Mouse (Mus musculus): ENCODE measurements around the gene Trim80. TPM values are rescaled to one million over a fixed set of nuclear protein-coding genes. Genes with fewer than 3 reads are reported as not detected.
"Not testable (repeated sequence)": the region's sequence is repeated elsewhere in the genome, so short reads cannot be mapped to it uniquely, and the experiment has no call there.

Gene Trim80
- polyA plus RNA-seq, 1 experiment from 2014 or later, result not detected

DNA sequence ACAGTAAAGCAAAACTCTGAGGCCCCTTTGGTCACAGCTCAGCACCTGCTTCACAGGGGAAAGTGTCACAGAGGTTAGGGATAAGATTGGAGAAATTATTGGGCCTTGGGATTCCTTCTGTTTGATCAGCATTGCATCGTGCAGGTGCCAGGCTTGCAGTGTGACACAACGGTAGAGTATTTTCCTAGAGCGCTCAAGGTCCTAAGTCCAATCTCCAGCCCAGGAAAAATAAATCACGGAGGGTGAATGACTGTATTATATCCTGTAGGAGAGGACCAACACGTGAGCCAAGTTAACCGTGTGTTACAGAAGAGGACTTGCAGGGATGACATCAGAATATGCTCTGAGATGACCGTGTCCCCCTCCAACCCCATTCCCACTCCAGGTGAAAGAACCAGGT lies 9.8 kb downstream of the Trim80 start:
- no peaks in the 10 kb centered on the region for H3K27me3 ChIP-seq (ENCODE audit: control insufficient read depth, insufficient read depth, low read length)
- H3K4me2 ChIP-seq (replicated peaks; ENCODE audit: low read depth, low read length), result no peak overlapping the region
- H3K4me1 ChIP-seq (ENCODE audit: control insufficient read depth, insufficient read depth, low read length), result peaks cover 8% of the 10 kb centered on the region; the same call in 1 of the 2 replicates
- WGBS, result 78% methylated on average over 7 of the region's 7 CpGs
- H3K9ac ChIP-seq (replicated peaks; ENCODE audit: low read depth, low read length), result no peak overlapping the region
- H3K36me3 ChIP-seq (ENCODE audit: control insufficient read depth, insufficient read depth, low read length), result no peaks in the 10 kb centered on the region
- no peak overlapping the region for H3K4me3 ChIP-seq (ENCODE audit: low read depth, low read length)
- no peak for ATAC-seq (ENCODE audit: insufficient number of reproducible peaks, insufficient read depth, low FRiP score, low read depth)
- no peak overlapping the region for H3K27ac ChIP-seq (ENCODE audit: low read length)
- H3K9me3 ChIP-seq (ENCODE audit: control insufficient read depth, low read depth, low read length), result no peaks in the 10 kb centered on the region

DNA sequence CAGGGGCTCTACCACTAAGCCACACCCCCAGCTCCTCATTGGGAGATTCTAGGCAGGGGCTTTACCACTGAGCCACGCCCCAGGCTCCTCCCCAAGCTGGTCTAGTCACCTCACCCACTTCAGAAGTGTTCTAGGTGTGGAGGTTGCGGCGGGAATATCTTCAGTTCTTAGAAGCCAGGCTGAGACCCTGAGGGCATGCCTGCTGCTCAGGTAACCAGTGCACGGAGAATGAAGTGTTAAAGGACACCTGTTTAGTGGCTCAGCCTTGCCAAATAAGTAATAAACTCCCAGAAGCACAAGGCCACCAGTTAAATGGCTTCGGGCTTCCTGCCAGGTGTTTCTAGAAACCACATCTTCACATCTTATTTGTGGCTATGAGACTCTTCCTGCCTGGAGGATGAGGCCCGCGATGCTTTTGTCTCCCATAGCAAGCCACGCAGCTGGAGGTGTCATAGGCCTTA lies 11.5 kb downstream of the Trim80 start:
- H3K4me1 ChIP-seq (ENCODE audit: control insufficient read depth, insufficient read depth, low read length), result peaks cover 4% of the 10 kb centered on the region; the same call in 1 of the 2 replicates
- no peaks in the 10 kb centered on the region for H3K9me3 ChIP-seq (ENCODE audit: control insufficient read depth, low read depth, low read length)
- H3K9ac ChIP-seq (replicated peaks; ENCODE audit: low read depth, low read length), result no peak overlapping the region
- no peak overlapping the region for H3K4me2 ChIP-seq (replicated peaks; ENCODE audit: low read depth, low read length)
- no peak overlapping the region for H3K4me3 ChIP-seq (ENCODE audit: low read depth, low read length)
- ATAC-seq (ENCODE audit: insufficient number of reproducible peaks, insufficient read depth, low FRiP score, low read depth), result no peak
- 82% methylated on average over 8 of the region's 8 CpGs for WGBS
- H3K27me3 ChIP-seq (ENCODE audit: control insufficient read depth, insufficient read depth, low read length), result no peaks in the 10 kb centered on the region
- H3K27ac ChIP-seq (ENCODE audit: low read length), result no peak overlapping the region
- H3K36me3 ChIP-seq (ENCODE audit: control insufficient read depth, insufficient read depth, low read length), result no peaks in the 10 kb centered on the region

DNA sequence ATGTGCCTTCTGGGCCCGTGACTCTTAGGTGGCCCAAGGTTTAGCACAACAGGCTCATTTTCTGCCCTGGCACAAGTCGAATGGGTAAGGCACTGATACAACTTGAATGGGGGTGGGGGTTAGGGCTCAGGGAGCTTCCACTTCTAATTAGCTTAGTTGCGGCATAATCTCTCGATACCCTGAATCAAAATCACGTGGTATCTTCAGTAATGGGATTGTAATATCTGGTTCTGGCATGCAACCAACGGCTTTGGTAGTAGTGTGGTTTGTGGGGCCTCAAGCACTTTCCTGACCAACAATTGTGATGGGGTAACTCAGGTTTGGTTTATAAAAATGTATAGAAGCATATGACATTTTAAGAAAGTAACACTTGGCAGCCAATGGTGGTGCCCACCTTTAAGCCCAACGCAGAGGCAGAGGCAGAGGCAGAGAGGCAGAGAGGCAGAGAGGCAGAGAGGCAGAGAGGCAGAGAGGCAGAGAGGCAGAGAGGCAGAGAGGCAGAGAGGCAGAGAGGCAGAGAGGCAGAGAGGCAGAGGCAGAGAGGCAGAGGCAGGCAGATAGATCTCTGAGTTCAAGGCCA lies 12.0 kb downstream of the Trim80 start:
- WGBS, result 89% methylated on average over 7 of the region's 7 CpGs
- no peak overlapping the region for H3K4me2 ChIP-seq (replicated peaks; ENCODE audit: low read depth, low read length)
- no peaks in the 10 kb centered on the region for H3K4me1 ChIP-seq (ENCODE audit: control insufficient read depth, insufficient read depth, low read length)
- no peak overlapping the region for H3K27ac ChIP-seq (ENCODE audit: low read length)
- no peaks in the 10 kb centered on the region for H3K9me3 ChIP-seq (ENCODE audit: control insufficient read depth, low read depth, low read length)
- H3K4me3 ChIP-seq (ENCODE audit: low read depth, low read length), result no peak overlapping the region
- H3K27me3 ChIP-seq (ENCODE audit: control insufficient read depth, insufficient read depth, low read length), result no peaks in the 10 kb centered on the region
- H3K9ac ChIP-seq (replicated peaks; ENCODE audit: low read depth, low read length), result no peak overlapping the region
- H3K36me3 ChIP-seq (ENCODE audit: control insufficient read depth, insufficient read depth, low read length), result no peaks in the 10 kb centered on the region
- no peak for ATAC-seq (ENCODE audit: insufficient number of reproducible peaks, insufficient read depth, low FRiP score, low read depth)

DNA sequence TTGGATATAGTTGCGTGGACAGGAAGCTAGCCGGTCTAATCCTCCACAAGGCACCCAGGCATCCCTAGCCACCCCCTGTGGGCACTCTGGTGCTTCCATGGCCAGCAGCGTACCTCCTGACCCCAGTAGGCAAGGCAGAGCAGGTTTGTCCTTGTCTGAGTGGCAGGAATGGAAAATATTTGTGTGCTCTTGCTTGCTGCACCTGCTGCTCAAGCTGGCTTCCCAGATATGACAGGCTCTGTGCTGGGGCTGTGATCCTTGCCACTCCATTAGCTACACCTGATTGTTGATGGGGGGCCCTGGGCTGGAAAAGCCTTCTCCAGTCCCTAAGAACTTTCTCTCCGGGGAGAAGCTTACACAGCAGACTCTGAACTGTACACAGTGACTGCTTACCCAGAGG lies 13.0 kb downstream of the Trim80 start:
- no peak for ATAC-seq (ENCODE audit: insufficient number of reproducible peaks, insufficient read depth, low FRiP score, low read depth)
- H3K4me2 ChIP-seq (replicated peaks; ENCODE audit: low read depth, low read length), result no peak overlapping the region
- H3K9me3 ChIP-seq (ENCODE audit: control insufficient read depth, low read depth, low read length), result no peaks in the 10 kb centered on the region
- no peak overlapping the region for H3K9ac ChIP-seq (replicated peaks; ENCODE audit: low read depth, low read length)
- H3K4me1 ChIP-seq (ENCODE audit: control insufficient read depth, insufficient read depth, low read length), result 0 out of 2 replicates have a peak, but pooled peaks cover 3% of the 10 kb centered on the region
- H3K27ac ChIP-seq (ENCODE audit: low read length), result no peak overlapping the region
- no peak overlapping the region for H3K4me3 ChIP-seq (ENCODE audit: low read depth, low read length)
- 55% methylated on average over 4 of the region's 4 CpGs for WGBS
- H3K36me3 ChIP-seq (ENCODE audit: control insufficient read depth, insufficient read depth, low read length), result no peaks in the 10 kb centered on the region
- H3K27me3 ChIP-seq (ENCODE audit: control insufficient read depth, insufficient read depth, low read length), result no peaks in the 10 kb centered on the region

DNA sequence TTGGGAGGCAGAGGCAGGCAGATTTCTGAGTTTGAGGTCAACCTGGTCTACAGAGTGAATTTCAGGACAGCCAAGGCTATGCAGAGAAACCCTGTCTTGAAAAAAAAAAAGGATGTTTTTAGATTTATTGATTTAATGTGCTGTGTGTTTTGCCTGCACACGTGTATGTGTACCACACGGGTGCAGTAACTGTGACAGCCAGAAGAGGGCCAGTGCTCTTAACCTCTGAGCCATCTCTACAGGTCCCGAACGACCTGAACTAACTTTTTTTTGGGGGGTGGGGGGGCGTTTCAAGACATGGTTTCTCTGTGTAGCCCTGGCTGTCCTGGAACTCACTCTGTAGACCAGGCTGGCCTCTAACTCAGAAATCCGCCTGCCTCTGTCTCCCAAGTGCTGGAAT lies 14.5 kb downstream of the Trim80 start:
- not testable (repeated sequence) for H3K9me3 ChIP-seq (ENCODE audit: control insufficient read depth, low read depth, low read length); H3K9ac ChIP-seq (replicated peaks; ENCODE audit: low read depth, low read length); H3K27ac ChIP-seq (ENCODE audit: low read length); H3K4me3 ChIP-seq (ENCODE audit: low read depth, low read length); H3K27me3 ChIP-seq (ENCODE audit: control insufficient read depth, insufficient read depth, low read length); ATAC-seq (ENCODE audit: insufficient number of reproducible peaks, insufficient read depth, low FRiP score, low read depth); H3K36me3 ChIP-seq (ENCODE audit: control insufficient read depth, insufficient read depth, low read length); H3K4me2 ChIP-seq (replicated peaks; ENCODE audit: low read depth, low read length); H3K4me1 ChIP-seq (ENCODE audit: control insufficient read depth, insufficient read depth, low read length)
- WGBS, result 90% methylated on average over 6 of the region's 6 CpGs

DNA sequence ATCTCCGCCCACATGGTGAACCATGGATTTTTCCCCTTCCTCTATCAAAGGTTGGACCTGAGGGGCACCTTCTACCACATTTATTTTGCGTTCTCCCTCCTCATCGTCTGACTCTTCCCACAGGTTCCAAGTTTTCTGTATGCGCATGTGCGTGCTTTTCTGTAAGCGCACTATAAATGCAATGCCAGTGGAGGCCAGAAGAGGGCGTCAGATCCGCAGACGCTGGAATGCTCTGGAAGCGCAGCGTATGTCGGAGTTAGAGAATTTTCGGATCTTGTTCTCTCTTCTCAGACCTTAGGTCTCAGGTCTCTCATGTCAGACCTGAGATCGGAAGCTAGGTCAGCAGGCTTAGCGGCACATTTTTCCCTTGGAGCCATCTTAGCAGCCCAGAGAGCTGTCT lies 15.3 kb downstream of the Trim80 start:
- no peaks in the 10 kb centered on the region for H3K9me3 ChIP-seq (ENCODE audit: control insufficient read depth, low read depth, low read length)
- H3K36me3 ChIP-seq (ENCODE audit: control insufficient read depth, insufficient read depth, low read length), result no peaks in the 10 kb centered on the region
- no peaks in the 10 kb centered on the region for H3K27me3 ChIP-seq (ENCODE audit: control insufficient read depth, insufficient read depth, low read length)
- H3K27ac ChIP-seq (ENCODE audit: low read length), result no peak overlapping the region
- 88% methylated on average over 15 of the region's 15 CpGs for WGBS
- H3K9ac ChIP-seq (replicated peaks; ENCODE audit: low read depth, low read length), result no peak overlapping the region
- no peak overlapping the region for H3K4me2 ChIP-seq (replicated peaks; ENCODE audit: low read depth, low read length)
- no peak for ATAC-seq (ENCODE audit: insufficient number of reproducible peaks, insufficient read depth, low FRiP score, low read depth)
- no peak overlapping the region for H3K4me3 ChIP-seq (ENCODE audit: low read depth, low read length)
- 0 out of 2 replicates have a peak, but pooled peaks cover 3% of the 10 kb centered on the region for H3K4me1 ChIP-seq (ENCODE audit: control insufficient read depth, insufficient read depth, low read length)

DNA sequence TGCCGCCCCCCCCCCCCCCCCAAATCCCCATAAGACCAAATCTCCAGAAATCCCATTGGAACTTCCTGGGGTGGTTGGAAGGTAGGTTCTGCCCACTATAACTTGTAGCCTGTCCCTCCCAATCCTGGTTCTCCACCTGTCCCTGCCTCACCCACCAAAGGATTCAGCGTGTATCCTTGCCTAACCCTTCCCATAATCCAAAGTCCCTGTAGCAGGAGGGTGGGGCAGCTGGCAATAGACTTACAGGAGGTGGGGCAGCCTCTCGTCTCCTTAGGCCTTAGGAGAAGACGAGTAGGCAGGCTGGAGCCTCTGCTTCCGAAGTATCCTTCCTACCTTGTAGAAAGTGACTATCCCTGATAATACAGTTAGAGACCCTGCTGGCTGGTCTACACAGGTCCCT lies 15.8 kb downstream of the Trim80 start:
- no peak overlapping the region for H3K4me3 ChIP-seq (ENCODE audit: low read depth, low read length)
- 87% methylated on average over 5 of the region's 5 CpGs for WGBS
- H3K27ac ChIP-seq (ENCODE audit: low read length), result no peak overlapping the region
- no peaks in the 10 kb centered on the region for H3K27me3 ChIP-seq (ENCODE audit: control insufficient read depth, insufficient read depth, low read length)
- no peak overlapping the region for H3K9ac ChIP-seq (replicated peaks; ENCODE audit: low read depth, low read length)
- no peaks in the 10 kb centered on the region for H3K9me3 ChIP-seq (ENCODE audit: control insufficient read depth, low read depth, low read length)
- H3K4me1 ChIP-seq (ENCODE audit: control insufficient read depth, insufficient read depth, low read length), result 0 out of 2 replicates have a peak, but pooled peaks cover 3% of the 10 kb centered on the region
- H3K4me2 ChIP-seq (replicated peaks; ENCODE audit: low read depth, low read length), result no peak overlapping the region
- no peak for ATAC-seq (ENCODE audit: insufficient number of reproducible peaks, insufficient read depth, low FRiP score, low read depth)
- H3K36me3 ChIP-seq (ENCODE audit: control insufficient read depth, insufficient read depth, low read length), result no peaks in the 10 kb centered on the region

DNA sequence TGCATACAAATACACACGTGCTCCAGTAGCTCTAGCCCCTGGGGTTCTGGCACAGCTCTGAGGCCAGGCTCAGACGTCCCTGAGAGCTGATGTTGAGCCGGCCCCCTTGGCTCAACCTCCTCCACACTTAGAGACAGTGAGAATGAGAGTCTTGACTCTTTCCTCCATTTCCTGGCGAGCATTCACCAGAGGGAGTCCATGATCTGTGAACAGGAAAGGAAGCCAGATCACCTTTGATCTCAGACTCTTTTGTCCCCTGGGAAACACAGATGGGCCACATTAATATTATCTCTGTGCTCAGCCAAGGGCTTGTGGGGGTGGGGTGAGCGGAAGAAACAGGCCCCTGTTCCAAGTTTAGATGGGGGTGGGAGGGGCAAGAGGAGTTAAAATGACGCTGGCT lies 17.1 kb downstream of the Trim80 start:
- no peak overlapping the region for H3K4me3 ChIP-seq (ENCODE audit: low read depth, low read length)
- no peak for ATAC-seq (ENCODE audit: insufficient number of reproducible peaks, insufficient read depth, low FRiP score, low read depth)
- H3K36me3 ChIP-seq (ENCODE audit: control insufficient read depth, insufficient read depth, low read length), result no peaks in the 10 kb centered on the region
- no peak overlapping the region for H3K27ac ChIP-seq (ENCODE audit: low read length)
- 25% methylated on average over 6 of the region's 6 CpGs for WGBS
- H3K9me3 ChIP-seq (ENCODE audit: control insufficient read depth, low read depth, low read length), result no peaks in the 10 kb centered on the region
- H3K4me1 ChIP-seq (ENCODE audit: control insufficient read depth, insufficient read depth, low read length), result 0 out of 2 replicates have a peak, but pooled peaks cover 3% of the 10 kb centered on the region
- no peak overlapping the region for H3K9ac ChIP-seq (replicated peaks; ENCODE audit: low read depth, low read length)
- no peaks in the 10 kb centered on the region for H3K27me3 ChIP-seq (ENCODE audit: control insufficient read depth, insufficient read depth, low read length)
- no peak overlapping the region for H3K4me2 ChIP-seq (replicated peaks; ENCODE audit: low read depth, low read length)

DNA sequence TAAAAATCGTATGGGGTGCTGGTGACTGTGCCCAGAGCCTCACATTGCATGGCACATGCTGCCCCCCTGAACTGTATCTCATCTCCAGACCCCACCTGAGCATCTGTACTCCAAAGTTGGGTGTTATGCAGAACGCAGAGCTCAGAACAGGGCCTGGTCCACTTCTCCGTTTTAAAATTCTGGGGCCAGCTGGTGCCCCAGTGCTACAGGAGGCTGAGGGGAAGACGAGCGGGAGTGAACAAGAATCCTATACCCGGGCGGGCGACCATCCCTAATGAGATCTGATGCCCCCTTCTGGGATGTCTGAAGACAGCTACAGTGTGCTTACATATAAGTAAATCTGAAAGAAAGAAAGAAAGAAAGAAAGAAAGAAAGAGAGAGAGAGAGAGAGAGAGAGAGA lies 20.6 kb downstream of the Trim80 start:
- H3K9ac ChIP-seq (replicated peaks; ENCODE audit: low read depth, low read length), result no peak overlapping the region
- 22% methylated on average over 8 of the region's 8 CpGs for WGBS
- H3K4me3 ChIP-seq (ENCODE audit: low read depth, low read length), result no peak overlapping the region
- H3K27me3 ChIP-seq (ENCODE audit: control insufficient read depth, insufficient read depth, low read length), result no peaks in the 10 kb centered on the region
- no peak overlapping the region for H3K27ac ChIP-seq (ENCODE audit: low read length)
- ATAC-seq (ENCODE audit: insufficient number of reproducible peaks, insufficient read depth, low FRiP score, low read depth), result no peak
- 0 out of 2 replicates have a peak, but pooled peaks cover 3% of the 10 kb centered on the region for H3K4me1 ChIP-seq (ENCODE audit: control insufficient read depth, insufficient read depth, low read length)
- no peak overlapping the region for H3K4me2 ChIP-seq (replicated peaks; ENCODE audit: low read depth, low read length)
- no peaks in the 10 kb centered on the region for H3K36me3 ChIP-seq (ENCODE audit: control insufficient read depth, insufficient read depth, low read length)
- H3K9me3 ChIP-seq (ENCODE audit: control insufficient read depth, low read depth, low read length), result no peaks in the 10 kb centered on the region

All from stomach, embryonic 14.5 days (tissue).